Mouse (Mus musculus) cerebellum, adult 2 months (tissue): ENCODE data around the gene Rtl1. TPM values are rescaled to one million over a fixed set of nuclear protein-coding genes. Genes with fewer than 3 reads are reported as not detected.
A peak's percentile ranks its signal among the peaks of the same experiment; 100 is the strongest.

ENCODE experiments used
- DNase-seq, 2 experiments: peaks; one replicate each; pipeline ENCODE4 v3.0.0; 2021
- H3K27ac ChIP-seq: fragments of 200-500 bp; 2 replicates; pipeline ENCODE4 v1.5.1; 2012; ENCODE audit warnings: low read length, control low read depth, inconsistent platforms; ENCODE audit not compliant: insufficient read depth
- H3K27me3 ChIP-seq: fragments of 200-500 bp; 2 replicates; pipeline ENCODE4 v1.6.1; 2012; ENCODE audit warnings: inconsistent platforms, mild to moderate bottlenecking, low read length, moderate library complexity; ENCODE audit not compliant: control insufficient read depth, insufficient read depth
- H3K4me1 ChIP-seq: fragments of 200-500 bp; 2 replicates; pipeline ENCODE4 v1.6.1; 2011; ENCODE audit warnings: low read length; ENCODE audit not compliant: control insufficient read depth, insufficient read depth
- H3K4me3 ChIP-seq: fragments of 200-500 bp; replicated peaks from 2 replicates; pipeline ENCODE3; 2011; ENCODE audit warnings: mild to moderate bottlenecking, low read depth, low read length, control low read depth; ENCODE audit not compliant: insufficient read depth
- CTCF ChIP-seq: fragments of 200-500 bp; IDR thresholded peaks from 2 replicates; pipeline ENCODE4 v1.5.1; 2011; ENCODE audit warnings: low read depth, mild to moderate bottlenecking, control low read depth, low read length, moderate library complexity, borderline replicate concordance; ENCODE audit not compliant: insufficient read depth
- POLR2A ChIP-seq: fragments of 200-500 bp; IDR thresholded peaks from 2 replicates; pipeline ENCODE4 v1.6.1; 2011; ENCODE audit warnings: low read length, control low read depth, borderline replicate concordance; ENCODE audit not compliant: insufficient read depth
- WGBS: fragments of 180-500 bp; shearing (Covaris S2); methylation state at CpG from one replicate; pipeline ENCODE4 v1.1.7; 2018; 5-methylcytosine and 5-hydroxymethylcytosine counted together
- polyA plus RNA-seq: library from polyadenylated mRNA; depleted of rRNA; stranded (reverse); fragments of >200 nt; gene quantifications from 2 replicates; pipeline ENCODE4 v1.2.3, GENCODE M21; 2012; rRNA removed

The Rtl1 gene
- 0.40 and 0.67 TPM in 2 replicates for polyA plus RNA-seq

DNA sequence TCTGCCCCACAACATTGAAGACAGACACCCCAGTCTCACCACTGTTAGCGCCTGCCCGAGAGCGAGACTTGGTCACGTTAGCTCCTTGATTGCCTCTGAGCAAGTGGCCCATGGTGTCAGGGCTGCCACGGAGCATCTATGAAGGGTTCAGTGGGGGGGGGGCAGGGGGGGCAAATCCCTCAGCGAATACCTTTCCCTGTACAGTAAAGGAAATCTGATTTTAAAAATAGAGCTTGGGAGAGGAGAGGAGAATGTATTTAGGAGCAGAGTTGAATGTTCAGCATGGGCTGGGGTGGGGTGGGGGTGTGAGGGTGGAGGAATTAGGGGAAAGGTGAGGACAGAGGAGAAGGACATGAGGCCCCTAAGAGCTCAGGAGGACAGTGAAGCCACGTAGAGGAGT lies at the start of gene Rtl1:
Gene Rtl1, minus strand, starts transcription at position 101 of the 400 bp plus-strand sequence.
- H3K27me3 ChIP-seq, result no peaks in the 10 kb centered on the region; the same call in 1 of the 2 replicates
- no peak within 1 kb of the TSS for H3K27ac ChIP-seq
- peaks cover 8% of the 10 kb centered on the region for H3K4me1 ChIP-seq
- no peak within 1 kb of the TSS for H3K4me3 ChIP-seq
- 82% methylated on average over 7 of the region's 7 CpGs for WGBS
- no peak for DNase-seq
- TF ChIP-seq CTCF (no peak), POLR2A (no peak)

- no peak for TF ChIP-seq POLR2A
- TF ChIP-seq CTCF, result no peak
- no peak overlapping the region for H3K4me3 ChIP-seq
- WGBS, result 16% methylated on average over 3 of the region's 3 CpGs
- no peak for DNase-seq
- H3K27ac ChIP-seq, result no peak overlapping the region
- no peaks in the 10 kb centered on the region for H3K27me3 ChIP-seq
- no peaks in the 10 kb centered on the region for H3K4me1 ChIP-seq
Observed at GRCm38 (mm10) chr12:109640560-109641167, 40.5 kb upstream of the Rtl1 start.

DNA sequence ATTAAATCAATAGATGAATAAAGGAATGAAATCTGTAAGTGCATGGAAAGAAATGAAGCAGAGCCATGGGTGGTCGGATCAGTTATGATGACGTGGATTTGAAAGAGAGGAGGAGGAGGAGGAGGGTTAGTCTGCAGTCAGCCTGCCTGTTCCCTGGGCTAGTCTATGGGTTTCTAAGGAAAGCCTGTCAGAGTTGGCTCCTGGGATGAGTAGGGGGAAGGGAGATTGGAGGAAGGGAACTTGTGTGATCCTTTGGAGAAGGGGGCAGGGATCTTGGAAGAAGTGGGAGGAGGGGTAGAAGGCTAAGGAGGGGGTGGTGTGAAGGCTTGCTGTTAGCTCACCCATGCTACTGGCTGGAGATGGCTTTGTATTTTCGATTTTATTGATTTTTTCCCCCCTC lies 31.9 kb upstream of the Rtl1 start:
- DNase-seq, result no peak
- WGBS, result 39% methylated on average over 3 of the region's 3 CpGs
- Histone ChIP-seq H3K4me3 (no peak overlapping the region), H3K27me3 (no peaks in the 10 kb centered on the region), H3K27ac (no peak overlapping the region), H3K4me1 (no peaks in the 10 kb centered on the region)
- TF ChIP-seq POLR2A (no peak), CTCF (no peak)

DNA sequence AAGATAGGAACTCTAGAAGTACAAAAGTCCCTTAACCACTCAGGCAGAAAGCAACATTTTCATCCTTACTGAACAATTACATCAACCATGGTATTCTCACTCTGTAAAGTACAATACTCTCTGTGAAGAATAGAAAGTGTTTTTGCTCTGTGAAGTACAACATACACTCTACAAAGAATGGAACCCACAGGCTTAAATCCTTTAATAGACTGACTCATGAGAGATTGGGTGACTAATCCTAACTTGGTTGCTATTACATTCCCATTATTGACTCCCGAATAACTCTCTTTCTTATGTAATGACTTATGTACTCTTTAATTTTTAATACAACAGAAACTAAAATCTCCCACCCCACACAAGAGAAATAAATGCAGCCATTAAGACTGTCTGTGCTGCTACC lies 28.8 kb upstream of the Rtl1 start:
- TF ChIP-seq POLR2A (no peak), CTCF (no peak)
- H3K4me1 ChIP-seq, result no peaks in the 10 kb centered on the region
- WGBS, result 98% methylated on average over 1 of the region's 1 CpGs
- no peak overlapping the region for H3K27ac ChIP-seq
- H3K27me3 ChIP-seq, result no peaks in the 10 kb centered on the region; the same call in 1 of the 2 replicates
- no peak overlapping the region for H3K4me3 ChIP-seq
- no peak for DNase-seq

DNA sequence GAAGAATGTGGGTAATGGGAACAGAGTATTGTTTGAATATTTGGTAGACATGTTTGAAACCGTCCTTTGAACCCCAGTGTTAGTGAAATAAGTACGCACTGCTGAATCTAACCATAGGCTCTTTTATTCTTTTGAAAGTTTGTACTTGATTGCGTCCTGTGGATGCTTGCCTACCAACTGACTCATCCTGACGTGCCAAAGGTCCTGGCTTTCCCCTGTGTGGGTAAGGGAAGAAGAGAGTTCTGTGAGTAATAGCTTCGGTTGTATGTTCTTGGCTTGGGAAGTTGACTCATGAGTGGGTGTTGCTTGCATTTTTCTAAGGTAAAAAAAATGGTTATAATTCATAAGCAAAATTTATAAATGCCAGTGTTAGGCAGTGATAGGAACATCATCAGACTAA lies 26.8 kb upstream of the Rtl1 start:
- no peak for DNase-seq
- no peak overlapping the region for H3K27ac ChIP-seq
- no peaks in the 10 kb centered on the region; the same call in 1 of the 2 replicates for H3K27me3 ChIP-seq
- 89% methylated on average over 5 of the region's 5 CpGs for WGBS
- no peaks in the 10 kb centered on the region for H3K4me1 ChIP-seq
- TF ChIP-seq CTCF (no peak), POLR2A (no peak)
- no peak overlapping the region for H3K4me3 ChIP-seq

DNA sequence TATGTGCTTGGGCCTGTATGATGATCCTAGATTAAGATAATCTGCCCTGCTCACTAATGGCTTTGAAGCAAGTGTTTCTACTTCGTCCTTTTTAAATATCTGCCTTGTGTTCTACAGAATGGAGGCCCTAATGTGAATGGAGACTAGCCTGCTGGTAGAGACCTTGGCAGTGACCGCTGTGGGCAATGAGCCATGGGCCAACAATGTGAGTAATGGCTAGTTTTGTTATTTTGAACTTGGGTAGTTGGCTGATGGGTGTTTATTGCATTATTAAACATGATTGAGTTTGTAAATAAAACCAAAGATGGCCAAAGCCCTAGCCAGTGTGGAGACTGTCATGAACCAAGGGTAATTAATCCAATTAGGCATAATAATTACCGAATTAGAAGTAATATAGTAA lies 20.1 kb upstream of the Rtl1 start:
- DNase-seq, result peak in 1 of 2 experiments; percentile 39
- Histone ChIP-seq H3K27ac (no peak overlapping the region), H3K4me1 (no peaks in the 10 kb centered on the region), H3K4me3 (no peak overlapping the region), H3K27me3 (no peaks in the 10 kb centered on the region; the same call in 1 of the 2 replicates)
- WGBS, result 47% methylated on average over 3 of the region's 3 CpGs
- no peak for TF ChIP-seq POLR2A
- TF ChIP-seq CTCF, result no peak

DNA sequence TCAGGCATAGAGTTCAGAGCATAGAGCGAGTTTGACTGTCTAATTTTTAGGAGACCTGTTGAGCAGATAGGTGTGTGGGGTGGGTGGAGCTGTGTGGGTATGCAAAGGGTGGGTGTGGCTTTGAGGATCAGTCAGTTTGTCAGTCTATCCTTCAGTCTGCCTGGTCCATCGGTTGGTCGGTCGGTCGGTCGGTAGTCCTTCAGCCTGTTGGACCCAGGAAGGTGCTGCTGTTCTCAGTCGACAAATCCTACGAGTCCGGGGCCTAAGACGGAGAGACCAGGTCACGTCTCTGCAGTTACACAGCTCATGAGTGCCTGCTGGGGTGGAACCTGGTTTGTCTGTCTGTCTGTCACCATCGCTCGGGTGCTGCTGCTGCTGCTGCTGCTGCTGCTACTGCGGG lies 17.9 kb upstream of the Rtl1 start:
- no peak for DNase-seq
- H3K4me1 ChIP-seq, result no peaks in the 10 kb centered on the region
- 83% methylated on average over 14 of the region's 14 CpGs for WGBS
- no peak overlapping the region for H3K27ac ChIP-seq
- TF ChIP-seq CTCF (no peak), POLR2A (no peak)
- H3K27me3 ChIP-seq, result no peaks in the 10 kb centered on the region; the same call in 1 of the 2 replicates
- no peak overlapping the region for H3K4me3 ChIP-seq

DNA sequence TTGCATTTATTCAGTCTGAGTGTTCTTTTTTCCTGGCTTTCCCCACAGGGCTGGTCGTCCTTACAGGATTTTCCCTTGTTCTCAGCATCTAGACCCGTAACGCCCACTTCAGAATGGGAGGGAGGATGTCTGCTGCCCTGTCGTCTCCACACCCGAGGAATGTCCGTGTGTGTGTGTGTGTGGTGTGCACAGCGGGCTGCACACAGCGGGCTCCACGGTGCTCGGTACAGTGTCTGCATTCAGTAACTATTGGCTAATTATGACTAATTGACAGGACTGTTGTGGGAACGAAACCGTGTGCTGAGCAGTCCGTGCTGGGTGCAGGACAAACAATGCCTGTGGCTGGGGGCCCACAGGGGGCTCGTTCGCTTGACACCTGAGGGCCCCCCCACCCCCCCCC lies 17.0 kb upstream of the Rtl1 start:
- 11% methylated on average over 15 of the region's 15 CpGs for WGBS

More for the DNA sequence above, 17.0 kb upstream of the Rtl1 start:
- H3K4me1 ChIP-seq, result no peaks in the 10 kb centered on the region
- H3K27ac ChIP-seq, result no peak overlapping the region
- no peak overlapping the region for H3K4me3 ChIP-seq
- no peaks in the 10 kb centered on the region; the same call in 1 of the 2 replicates for H3K27me3 ChIP-seq
- DNase-seq, result no peak
- TF ChIP-seq CTCF, result no peak
- TF ChIP-seq POLR2A, result no peak
